Mouse (Mus musculus) G1E (cell line): ENCODE measurements around the gene Pear1.

Experiments
- CTCF ChIP-seq: IDR thresholded peaks from 2 replicates; pipeline ENCODE4 v1.5.1; 2012; ENCODE audit warnings: low read depth, low read length, inconsistent platforms, mixed read lengths
- GATA1 ChIP-seq: IDR thresholded peaks from 2 replicates; pipeline ENCODE4 v1.6.1; 2012; ENCODE audit warnings: borderline replicate concordance, low read length, inconsistent platforms, mixed read lengths

GRCm38 (mm10) chr3:87752567-87752966 lies 71.5 kb downstream of the Pear1 start:
- TF ChIP-seq GATA1 = no peak
- no peak for TF ChIP-seq CTCF
